Mouse (Mus musculus) lung, postnatal 14 days (tissue): ENCODE data around the gene Ndufaf5.
"Not testable (repeated sequence)": the region's sequence is repeated elsewhere in the genome, so short reads cannot be mapped to it uniquely, and the experiment has no call there.

ENCODE experiments used
- DNase-seq: peaks from one replicate; pipeline ENCODE4 v3.0.0; 2021

Ndufaf5 gene

GRCm38 (mm10) chr2:140170127-140170802, at the start of gene Ndufaf5, which contains the start of gene Esf1:
Gene Ndufaf5, plus strand, starts transcription at chr2:140170649.
Gene Esf1, minus strand, starts transcription at chr2:140170564.
- DNase-seq = peak; percentile 96

- no peak for DNase-seq
These were observed 44.9 kb upstream of the Ndufaf5 start for GRCm38 (mm10) chr2:140125516-140125915.

- not testable (repeated sequence) for DNase-seq
These were observed 18.7 kb upstream of the Ndufaf5 start, which contains the start of gene Gm17374 for GRCm38 (mm10) chr2:140151743-140152142. Gene Gm17374, plus strand, starts transcription at chr2:140152043.

- DNase-seq = no peak
These were observed 11.2 kb upstream of the Ndufaf5 start for GRCm38 (mm10) chr2:140159186-140159730.

GRCm38 (mm10) chr2:140163351-140163854, 7.0 kb upstream of the Ndufaf5 start:
- no peak for DNase-seq

- no peak for DNase-seq
These were observed 1.4 kb upstream of the Ndufaf5 start for GRCm38 (mm10) chr2:140169057-140169456.

- no peak for DNase-seq
These were observed 529 bp downstream of the Ndufaf5 start for GRCm38 (mm10) chr2:140170803-140171553.

GRCm38 (mm10) chr2:140185685-140186210, 15.3 kb downstream of the Ndufaf5 start:
- DNase-seq = not testable (repeated sequence)

- no peak for DNase-seq
These were observed 30.3 kb downstream of the Ndufaf5 start for GRCm38 (mm10) chr2:140200713-140201112.

- DNase-seq = no peak
These were observed 32.1 kb downstream of the Ndufaf5 start for GRCm38 (mm10) chr2:140202573-140202972.

GRCm38 (mm10) chr2:140203756-140204155, 33.3 kb downstream of the Ndufaf5 start:
- DNase-seq = no peak

- no peak for DNase-seq
These were observed 44.1 kb downstream of the Ndufaf5 start for GRCm38 (mm10) chr2:140214519-140215027.

GRCm38 (mm10) chr2:140215415-140215814, 45.0 kb downstream of the Ndufaf5 start:
- no peak for DNase-seq

- no peak for DNase-seq
These were observed 45.5 kb downstream of the Ndufaf5 start for GRCm38 (mm10) chr2:140215965-140216364.

- no peak for DNase-seq
These were observed 49.9 kb downstream of the Ndufaf5 start for GRCm38 (mm10) chr2:140220325-140220724.

GRCm38 (mm10) chr2:140230295-140230694, 59.8 kb downstream of the Ndufaf5 start:
- no peak for DNase-seq

- no peak for DNase-seq
These were observed 66.8 kb downstream of the Ndufaf5 start for GRCm38 (mm10) chr2:140237245-140237644.

GRCm38 (mm10) chr2:140242398-140242797, 71.9 kb downstream of the Ndufaf5 start:
- DNase-seq = no peak

- DNase-seq = no peak
These were observed 72.7 kb downstream of the Ndufaf5 start for GRCm38 (mm10) chr2:140243105-140243504.
